Mouse (Mus musculus) ES-E14 (cell line): Measurements from ENCODE around the gene Pcnx4.

ENCODE experiments used
- CHD2 ChIP-seq: IDR thresholded peaks from 2 replicates; pipeline ENCODE4 v1.6.1; 2014; ENCODE audit warnings: mild to moderate bottlenecking, low read depth, low read length, inconsistent platforms
- HCFC1 ChIP-seq: IDR thresholded peaks from 2 replicates; pipeline ENCODE4 v1.6.1; 2012; ENCODE audit warnings: low read length, inconsistent platforms, borderline replicate concordance; ENCODE audit not compliant: insufficient read depth
- MAFK ChIP-seq: IDR thresholded peaks from 2 replicates; pipeline ENCODE4 v1.6.1; 2014; ENCODE audit warnings: mild to moderate bottlenecking, low read depth, low read length, inconsistent platforms; ENCODE audit not compliant: insufficient read depth

- TF ChIP-seq HCFC1 (no peak), CHD2 (no peak), MAFK (no peak)
Measured at GRCm38 (mm10) chr12:72525588-72525987, 10.6 kb upstream of the Pcnx4 start.
